Mouse (Mus musculus): Measurements from ENCODE around the gene Slc38a9. TPM values are rescaled to one million over a fixed set of nuclear protein-coding genes. Genes with fewer than 3 reads are reported as not detected.

The Slc38a9 gene
- polyA plus RNA-seq, 1 experiment from 2014 or later, result 10.1 TPM

GRCm38 (mm10) chr13:112755507-112756010 is 95.0 kb downstream of the Slc38a9 start:
- Histone ChIP-seq H3K36me3 (ENCODE audit: control insufficient read depth, insufficient read depth, low read length) (no peaks in the 10 kb centered on the region), H3K4me1 (replicated peaks; ENCODE audit: control insufficient read depth, insufficient read depth) (peaks cover 5% of the 10 kb centered on the region; the same call in 1 of the 2 replicates), H3K4me3 (ENCODE audit: low read depth, low read length) (no peak overlapping the region), H3K9me3 (ENCODE audit: control insufficient read depth, low read length) (no peaks in the 10 kb centered on the region), H3K27me3 (ENCODE audit: control insufficient read depth, insufficient read depth, low read length) (no peaks in the 10 kb centered on the region), H3K27ac (replicated peaks) (peak overlapping the region; percentile 88), H3K9ac (ENCODE audit: low read length) (0 out of 2 replicates have a peak overlapping the region, but pooled peaks have one; percentile 23), H3K4me2 (replicated peaks; ENCODE audit: low read depth) (peak overlapping the region; percentile 18; the same call in 1 of the 2 replicates)
- DNase-seq (ENCODE audit: low spot score) (no peak), ATAC-seq (ENCODE audit: low FRiP score, low TSS enrichment) (peak; percentile 56; the same call in 1 of the 2 replicates)
- TF ChIP-seq EP300 (optimal IDR thresholded peaks at IDR 0.05) (no peak), CTCF (IDR thresholded peaks at IDR 0.05; ENCODE audit: low read depth) (no peak)
- WGBS, result 37% methylated on average over 11 of the region's 11 CpGs

GRCm38 (mm10) chr13:112757395-112757794 is 96.8 kb downstream of the Slc38a9 start:
- Histone ChIP-seq H3K4me3 (ENCODE audit: low read depth, low read length) (no peak overlapping the region), H3K27me3 (ENCODE audit: control insufficient read depth, insufficient read depth, low read length) (no peaks in the 10 kb centered on the region), H3K27ac (replicated peaks) (no peak overlapping the region), H3K4me2 (replicated peaks; ENCODE audit: low read depth) (no peak overlapping the region), H3K9me3 (ENCODE audit: control insufficient read depth, low read length) (no peaks in the 10 kb centered on the region), H3K9ac (ENCODE audit: low read length) (no peak overlapping the region), H3K36me3 (ENCODE audit: control insufficient read depth, insufficient read depth, low read length) (no peaks in the 10 kb centered on the region), H3K4me1 (replicated peaks; ENCODE audit: control insufficient read depth, insufficient read depth) (peaks cover 5% of the 10 kb centered on the region; the same call in 1 of the 2 replicates)
- TF ChIP-seq EP300 (optimal IDR thresholded peaks at IDR 0.05) (no peak), CTCF (IDR thresholded peaks at IDR 0.05; ENCODE audit: low read depth) (no peak)
- DNase-seq (ENCODE audit: low spot score) (no peak), ATAC-seq (ENCODE audit: low FRiP score, low TSS enrichment) (no peak)
- WGBS, result 75% methylated on average over 9 of the region's 9 CpGs

- no peak for DNase-seq (ENCODE audit: low spot score)
- Histone ChIP-seq H3K36me3 (ENCODE audit: control insufficient read depth, insufficient read depth, low read length) (no peaks in the 10 kb centered on the region), H3K4me2 (replicated peaks; ENCODE audit: low read depth) (no peak overlapping the region), H3K9me3 (ENCODE audit: control insufficient read depth, low read length) (no peaks in the 10 kb centered on the region), H3K4me3 (ENCODE audit: low read depth, low read length) (no peak overlapping the region), H3K4me1 (replicated peaks; ENCODE audit: control insufficient read depth, insufficient read depth) (peaks cover 8% of the 10 kb centered on the region; the same call in 1 of the 2 replicates), H3K9ac (ENCODE audit: low read length) (no peak overlapping the region), H3K27ac (replicated peaks) (no peak overlapping the region), H3K27me3 (ENCODE audit: control insufficient read depth, insufficient read depth, low read length) (no peaks in the 10 kb centered on the region)
- TF ChIP-seq EP300 (optimal IDR thresholded peaks at IDR 0.05) (no peak), CTCF (IDR thresholded peaks at IDR 0.05; ENCODE audit: low read depth) (no peak)
- 64% methylated on average over 6 of the region's 6 CpGs for WGBS
- ATAC-seq (ENCODE audit: low FRiP score, low TSS enrichment), result no peak
Measured at GRCm38 (mm10) chr13:112758546-112759090, 98.1 kb downstream of the Slc38a9 start.

- Histone ChIP-seq H3K4me3 (ENCODE audit: low read depth, low read length) (no peak overlapping the region), H3K27ac (replicated peaks) (no peak overlapping the region), H3K4me2 (replicated peaks; ENCODE audit: low read depth) (no peak overlapping the region), H3K36me3 (ENCODE audit: control insufficient read depth, insufficient read depth, low read length) (no peaks in the 10 kb centered on the region), H3K4me1 (replicated peaks; ENCODE audit: control insufficient read depth, insufficient read depth) (peaks cover 14% of the 10 kb centered on the region; the same call in 1 of the 2 replicates), H3K9me3 (ENCODE audit: control insufficient read depth, low read length) (no peaks in the 10 kb centered on the region), H3K9ac (ENCODE audit: low read length) (no peak overlapping the region), H3K27me3 (ENCODE audit: control insufficient read depth, insufficient read depth, low read length) (no peaks in the 10 kb centered on the region)
- DNase-seq (ENCODE audit: low spot score), result no peak
- 74% methylated on average over 9 of the region's 9 CpGs for WGBS
- TF ChIP-seq CTCF (IDR thresholded peaks at IDR 0.05; ENCODE audit: low read depth) (no peak), EP300 (optimal IDR thresholded peaks at IDR 0.05) (no peak)
- ATAC-seq (ENCODE audit: low FRiP score, low TSS enrichment), result no peak
Measured at GRCm38 (mm10) chr13:112759364-112759763, 98.8 kb downstream of the Slc38a9 start.

- no peaks in the 10 kb centered on the region for H3K27me3 ChIP-seq (ENCODE audit: control insufficient read depth, insufficient read depth, low read length)
- no peak overlapping the region for H3K4me2 ChIP-seq (replicated peaks; ENCODE audit: low read depth)
- no peaks in the 10 kb centered on the region for H3K9me3 ChIP-seq (ENCODE audit: control insufficient read depth, low read length)
- DNase-seq (ENCODE audit: low spot score) (no peak), ATAC-seq (ENCODE audit: low FRiP score, low TSS enrichment) (no peak; the same call in 1 of the 2 replicates)
- H3K4me3 ChIP-seq (ENCODE audit: low read depth, low read length), result no peak overlapping the region
- H3K9ac ChIP-seq (ENCODE audit: low read length), result no peak overlapping the region
- 36% methylated on average over 15 of the region's 15 CpGs for WGBS
- no peaks in the 10 kb centered on the region for H3K36me3 ChIP-seq (ENCODE audit: control insufficient read depth, insufficient read depth, low read length)
- peaks cover 14% of the 10 kb centered on the region; the same call in 1 of the 2 replicates for H3K4me1 ChIP-seq (replicated peaks; ENCODE audit: control insufficient read depth, insufficient read depth)
- peak overlapping the region; percentile 77 for H3K27ac ChIP-seq (replicated peaks)
- TF ChIP-seq CTCF (IDR thresholded peaks at IDR 0.05; ENCODE audit: low read depth), result no peak
- TF ChIP-seq EP300 (optimal IDR thresholded peaks at IDR 0.05), result no peak
Measured at GRCm38 (mm10) chr13:112759777-112760537, 99.4 kb downstream of the Slc38a9 start.

- H3K36me3 ChIP-seq (ENCODE audit: control insufficient read depth, insufficient read depth, low read length), result no peaks in the 10 kb centered on the region
- peaks cover 14% of the 10 kb centered on the region; the same call in 1 of the 2 replicates for H3K4me1 ChIP-seq (replicated peaks; ENCODE audit: control insufficient read depth, insufficient read depth)
- no peak overlapping the region for H3K4me3 ChIP-seq (ENCODE audit: low read depth, low read length)
- ATAC-seq (ENCODE audit: low FRiP score, low TSS enrichment), result 0 out of 2 replicates have a peak, but pooled peaks have one; percentile 22
- DNase-seq (ENCODE audit: low spot score), result no peak
- WGBS, result 40% methylated on average over 1 of the region's 1 CpGs
- H3K9ac ChIP-seq (ENCODE audit: low read length), result no peak overlapping the region
- peak overlapping the region; percentile 77 for H3K27ac ChIP-seq (replicated peaks)
- no peaks in the 10 kb centered on the region for H3K27me3 ChIP-seq (ENCODE audit: control insufficient read depth, insufficient read depth, low read length)
- H3K4me2 ChIP-seq (replicated peaks; ENCODE audit: low read depth), result no peak overlapping the region
- no peaks in the 10 kb centered on the region for H3K9me3 ChIP-seq (ENCODE audit: control insufficient read depth, low read length)
- TF ChIP-seq EP300 (optimal IDR thresholded peaks at IDR 0.05), result no peak
- no peak for TF ChIP-seq CTCF (IDR thresholded peaks at IDR 0.05; ENCODE audit: low read depth)
Measured at GRCm38 (mm10) chr13:112760538-112760881, 100.0 kb downstream of the Slc38a9 start.
